Mouse (Mus musculus) spleen, embryonic (tissue): ENCODE measurements around the gene Htr3a.

ENCODE experiments used
- CTCF ChIA-PET: fragments of 350-600 bp; sonication (Branson Sonifier 250); formaldehyde crosslinking; loops from one replicate; lab custom pipeline; 2022; lab: Charles Lee

The Htr3a gene

GRCm38 (mm10) chr9:48910885-48911537, at the start of gene Htr3a:
Htr3a (minus strand) TSS chr9:48911099.
- CTCF ChIA-PET = interaction anchor here (0.6 kb wide), 1 partner anchor 352 kb away, joined by 4 read pairs; no protein-coding TSS in a partner anchor

DNA sequence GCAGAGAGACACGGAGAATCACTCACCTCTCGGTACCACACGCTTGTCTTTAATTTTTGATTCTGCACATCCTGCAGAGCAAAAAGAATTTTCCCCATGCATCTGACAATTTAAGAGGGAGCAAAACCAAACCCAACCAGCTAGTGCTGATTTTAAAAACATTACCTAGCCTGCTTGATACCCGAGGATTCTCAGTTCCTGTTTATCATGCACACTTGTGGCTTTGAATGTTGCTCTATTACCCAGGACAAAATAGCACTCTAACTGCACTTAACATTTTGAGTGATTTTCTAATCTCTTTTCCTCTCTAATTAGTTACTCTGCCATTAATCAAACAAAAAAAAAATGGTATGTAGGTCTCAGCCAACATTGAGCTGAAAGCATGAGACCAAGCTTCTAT, 36.7 kb upstream of the Htr3a start:
- CTCF ChIA-PET = interaction anchor here (0.6 kb wide), 1 partner anchor 225 kb away, joined by 3 read pairs; no protein-coding TSS in a partner anchor

DNA sequence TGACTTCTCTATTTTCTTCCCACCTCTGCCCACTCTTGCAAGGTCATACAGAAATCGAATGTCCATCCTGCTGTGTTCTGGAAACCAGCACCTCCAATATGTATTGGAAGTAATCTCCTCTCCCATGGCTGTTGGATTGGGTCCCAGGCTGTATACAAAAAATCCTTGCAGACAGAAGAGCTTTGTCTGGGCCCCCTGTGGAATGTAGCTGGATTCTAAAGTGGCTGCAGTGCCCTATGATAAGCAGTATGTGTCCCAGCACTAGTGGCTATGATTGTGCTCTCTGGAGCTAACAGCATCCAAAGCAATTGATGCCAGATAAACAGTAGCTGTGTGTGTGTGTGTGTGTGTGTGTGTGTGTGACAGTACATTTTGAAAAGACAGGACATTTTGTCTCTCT, 31.4 kb upstream of the Htr3a start:
- CTCF ChIA-PET = no interaction called here

GRCm38 (mm10) chr9:48929436-48929835, 18.5 kb upstream of the Htr3a start:
- CTCF ChIA-PET = no interaction called here

DNA sequence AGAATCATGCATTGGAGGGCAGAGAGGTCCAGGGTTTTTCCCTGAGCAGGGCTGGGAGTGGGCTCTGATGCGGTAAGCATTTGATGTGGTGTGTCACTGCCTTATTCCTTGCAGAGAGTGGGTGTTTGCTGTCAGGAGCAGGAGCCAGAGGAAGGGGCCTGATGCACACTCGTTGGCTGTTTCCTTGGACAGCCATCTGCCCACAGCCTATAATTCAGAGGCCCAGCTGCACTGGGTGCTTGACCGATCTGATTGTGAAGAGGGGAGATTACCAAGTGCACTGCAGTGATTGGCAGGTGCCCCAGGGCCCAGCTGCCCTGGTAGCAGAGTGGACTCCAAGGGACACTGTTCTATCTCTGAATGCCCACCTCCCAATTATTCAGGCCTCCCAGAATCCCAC, 17.9 kb upstream of the Htr3a start:
- CTCF ChIA-PET = no interaction called here

GRCm38 (mm10) chr9:48916011-48916788, 5.3 kb upstream of the Htr3a start:
- CTCF ChIA-PET = no interaction called here

DNA sequence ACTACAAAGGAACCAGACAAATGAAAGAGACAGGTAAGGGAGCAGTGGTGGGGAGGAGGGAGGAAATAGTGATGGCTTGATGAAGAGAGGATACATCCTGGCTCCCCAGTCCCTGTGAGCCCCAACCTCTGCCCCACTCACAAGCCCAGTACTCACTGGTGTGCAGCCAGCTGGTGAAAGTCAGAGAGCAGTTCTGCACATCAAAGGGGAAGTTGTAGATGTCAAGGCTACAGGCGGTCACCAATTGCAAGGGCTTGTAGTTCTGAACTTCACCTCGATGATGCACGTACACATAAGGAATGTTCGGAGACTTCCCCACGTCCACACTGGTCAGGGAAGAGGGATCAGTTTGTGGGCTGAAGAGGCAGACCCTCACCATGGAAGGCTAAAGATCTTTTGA, 6.5 kb downstream of the Htr3a start:
- CTCF ChIA-PET = no interaction called here

DNA sequence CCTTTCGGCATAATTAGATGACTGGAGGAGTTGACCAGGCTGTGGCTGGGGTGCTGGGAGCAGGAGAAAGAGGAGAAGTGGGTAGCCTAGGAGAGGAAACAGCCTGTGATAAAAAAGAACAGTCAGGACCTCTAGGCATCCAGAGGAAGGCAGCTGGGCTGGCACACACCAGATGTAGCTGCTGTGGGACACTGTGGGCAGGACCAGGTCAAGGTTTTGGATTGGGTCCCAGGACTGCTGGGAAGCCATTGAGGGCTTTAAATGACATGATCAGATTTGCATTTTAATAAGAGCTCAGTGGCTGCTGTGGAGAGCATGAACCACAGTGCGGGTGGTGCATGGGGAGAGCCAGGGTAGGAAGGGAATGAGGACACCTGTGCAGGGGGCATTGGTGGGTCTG, 7.1 kb downstream of the Htr3a start:
- CTCF ChIA-PET = no interaction called here

- CTCF ChIA-PET = interaction anchor here (0.6 kb wide), 1 partner anchor 193 kb away, joined by 4 read pairs; no protein-coding TSS in a partner anchor
These were observed 12.3 kb downstream of the Htr3a start for GRCm38 (mm10) chr9:48898551-48898950.

DNA sequence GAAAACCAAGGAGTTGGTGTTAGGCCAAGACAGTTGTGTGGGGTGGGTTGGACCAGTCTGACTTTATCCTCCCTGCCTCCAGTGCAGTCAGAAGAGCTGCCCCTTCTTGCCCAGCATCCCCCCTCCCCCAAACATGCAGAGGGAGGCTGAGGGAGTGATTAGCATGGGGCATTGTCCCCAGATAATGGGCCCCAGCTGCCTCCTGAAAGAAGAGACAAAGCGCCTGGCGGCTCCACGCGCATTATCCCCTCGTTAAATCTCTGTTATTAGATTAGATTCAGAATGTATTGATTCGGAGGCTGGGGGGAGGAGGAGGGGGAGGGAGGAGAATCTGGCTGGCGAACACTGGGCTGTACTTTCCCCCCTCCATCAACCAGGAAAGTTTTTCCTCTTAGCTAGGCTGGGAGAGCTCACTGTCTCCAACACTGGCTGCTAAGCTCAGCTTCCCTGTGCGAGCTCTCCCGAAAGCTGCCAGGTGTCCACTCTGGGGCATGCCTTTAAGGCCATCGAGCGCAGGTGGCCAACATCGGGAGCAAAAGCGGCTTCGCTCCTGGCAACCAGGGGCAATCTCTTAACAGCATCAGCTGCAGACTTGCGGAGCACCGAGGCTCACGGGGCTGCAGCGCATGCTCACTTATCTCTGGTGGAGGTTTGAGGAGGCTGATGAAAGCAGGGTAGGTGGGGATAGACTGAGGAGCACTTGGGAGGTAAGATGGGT, 14.9 kb downstream of the Htr3a start:
- CTCF ChIA-PET = interaction anchor here (0.7 kb wide), 1 partner anchor 29 kb away, joined by 4 read pairs; no protein-coding TSS in a partner anchor

GRCm38 (mm10) chr9:48894755-48895154, 16.1 kb downstream of the Htr3a start:
- CTCF ChIA-PET = no interaction called here

GRCm38 (mm10) chr9:48893986-48894385, 16.9 kb downstream of the Htr3a start:
- CTCF ChIA-PET = no interaction called here

GRCm38 (mm10) chr9:48889093-48889492, 21.8 kb downstream of the Htr3a start:
- CTCF ChIA-PET = no interaction called here

DNA sequence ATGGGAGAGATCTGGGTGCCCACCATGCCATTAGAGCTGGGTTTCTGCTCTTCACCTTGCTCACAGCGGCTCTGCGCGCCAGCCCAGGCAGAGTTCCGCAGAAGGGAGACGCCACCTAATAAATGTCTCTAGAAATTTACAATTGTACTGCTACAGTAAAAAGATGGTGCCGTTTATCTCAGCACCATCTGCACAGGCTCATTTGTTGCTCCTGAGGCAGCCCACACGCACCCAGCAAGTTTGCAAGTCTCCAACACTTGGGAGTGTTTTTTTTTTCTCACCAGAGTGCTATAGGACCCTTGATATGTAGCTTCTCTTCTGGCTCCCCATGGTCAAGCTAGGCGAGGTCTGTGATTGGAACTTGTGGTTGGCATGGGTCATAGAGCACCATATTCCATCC, 38.0 kb downstream of the Htr3a start:
- CTCF ChIA-PET = interaction anchor here (0.7 kb wide), 1 partner anchor 10 kb away, joined by 3 read pairs; no protein-coding TSS in a partner anchor

DNA sequence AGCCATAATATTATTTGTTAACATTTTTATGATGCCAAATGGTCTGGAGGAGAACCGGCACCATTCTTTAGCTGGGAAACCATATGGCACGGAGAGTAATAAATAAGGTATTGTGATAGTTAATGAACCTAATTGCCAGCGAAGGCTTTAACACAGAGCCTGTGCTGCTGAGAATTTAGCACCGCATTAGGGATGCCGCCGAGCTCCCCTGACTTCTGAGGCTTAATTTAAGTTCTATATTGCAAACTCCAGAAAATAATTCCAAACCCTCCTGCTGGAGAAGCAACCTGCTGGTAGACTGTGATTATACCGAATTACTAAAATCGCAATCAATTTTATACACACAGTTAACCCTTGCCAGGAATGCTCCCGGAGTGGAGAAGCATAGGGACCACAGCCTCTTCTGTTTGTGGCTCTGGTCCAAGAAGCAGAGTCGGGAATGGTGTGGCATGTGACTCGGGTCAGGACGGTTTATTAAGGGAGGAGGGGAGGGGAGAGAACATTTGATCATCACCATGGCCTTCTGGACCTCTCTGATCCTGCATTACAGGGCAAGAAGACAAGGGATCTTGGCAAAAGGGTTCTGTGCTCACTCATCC, 44.3 kb downstream of the Htr3a start:
- CTCF ChIA-PET = no interaction called here

- CTCF ChIA-PET = no interaction called here
These were observed 45.7 kb downstream of the Htr3a start for GRCm38 (mm10) chr9:48865235-48865634.

GRCm38 (mm10) chr9:48861481-48861880, 49.4 kb downstream of the Htr3a start:
- CTCF ChIA-PET = no interaction called here

- CTCF ChIA-PET = interaction anchor here (0.5 kb wide), 1 partner anchor 15 kb away, joined by 3 read pairs; no protein-coding TSS in a partner anchor
These were observed 50.4 kb downstream of the Htr3a start for GRCm38 (mm10) chr9:48860526-48860845.

- CTCF ChIA-PET = interaction anchor here (0.5 kb wide), 1 partner anchor 16 kb away, joined by 3 read pairs; no protein-coding TSS in a partner anchor
These were observed 50.9 kb downstream of the Htr3a start for GRCm38 (mm10) chr9:48859828-48860525.

- CTCF ChIA-PET = no interaction called here
These were observed 53.0 kb downstream of the Htr3a start for GRCm38 (mm10) chr9:48857944-48858343.

- CTCF ChIA-PET = no interaction called here
These were observed 54.7 kb downstream of the Htr3a start for GRCm38 (mm10) chr9:48856240-48856639.
